Mouse (Mus musculus): ENCODE measurements around the gene Git1.

DNA sequence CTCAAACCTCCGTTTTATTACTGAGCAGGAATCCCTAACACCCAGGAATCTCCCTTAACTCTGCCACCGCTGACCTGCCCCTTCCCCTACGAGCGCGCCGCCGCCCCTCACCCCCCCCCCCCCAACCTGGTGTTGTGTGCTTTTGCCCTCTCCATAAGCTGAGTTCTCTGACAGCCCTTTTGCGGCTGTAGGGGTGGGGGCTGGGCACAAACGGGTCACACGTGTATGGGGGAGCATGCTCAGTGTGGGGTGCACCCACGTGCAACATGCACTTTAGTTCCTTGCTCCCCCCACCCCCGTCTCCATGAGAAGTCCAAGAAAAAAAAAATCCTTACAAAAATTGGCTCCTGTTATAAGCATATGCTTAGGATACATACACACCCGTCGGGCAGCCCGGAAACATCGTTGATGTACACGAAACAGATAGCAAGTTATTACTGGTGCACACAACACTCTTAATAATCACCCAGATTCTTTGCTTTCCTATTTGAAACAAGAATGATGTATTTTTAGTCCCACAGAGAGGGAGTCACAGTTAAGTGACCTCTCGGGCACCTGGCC lies 971 bp upstream of the Git1 start:
- TF ChIP-seq GATA1 (IDR thresholded peaks at IDR 0.05; ENCODE audit: low read length) (no peak), TAL1 (IDR thresholded peaks at IDR 0.05; ENCODE audit: low read length) (no peak)

All from erythroblast, embryonic 14.5 days (primary cell).